Mouse (Mus musculus) ES-E14 (cell line): ENCODE measurements at regions not wholly inside any gene's neighbourhood (a gene's known extent, or its start where the extent isn't known, plus 50 kb on each side); places are given as distances from the start of the nearest gene placed in this dataset.
A peak's percentile ranks its signal among the peaks of the same experiment; 100 is the strongest.
"Not testable (repeated sequence)": the region's sequence is repeated elsewhere in the genome, so short reads cannot be mapped to it uniquely, and the experiment has no call there.

Experiments used
- DNase-seq: peaks from one replicate; pipeline ENCODE4 v3.0.0-alpha.2; 2013; ENCODE audit warnings: low read depth, low spot score
- H3K27ac ChIP-seq: 2 replicates; pipeline ENCODE4 v1.5.1; 2012; ENCODE audit warnings: low read depth, mild to moderate bottlenecking, low read length, moderate library complexity, mixed read lengths; ENCODE audit not compliant: poor library complexity, insufficient read depth, severe bottlenecking
- H3K36me3 ChIP-seq: 2 replicates; pipeline ENCODE4 v1.6.1; 2012; ENCODE audit warnings: mild to moderate bottlenecking, low read length, moderate library complexity, mixed read lengths; ENCODE audit not compliant: control insufficient read depth, poor library complexity, insufficient read depth, severe bottlenecking
- H3K4me1 ChIP-seq, 2 experiments: fragments of 150-350 bp in 1 of 2; sonication (generic) in 1 of 2; 2 replicates each; pipeline ENCODE4 v1.6.1; 2012; ENCODE audit warnings: low read length in 2 of 2, mild to moderate bottlenecking in 1 of 2, mixed read lengths in 1 of 2; ENCODE audit not compliant: control insufficient read depth in 2 of 2, insufficient read depth in 2 of 2, poor library complexity in 1 of 2
- H3K4me3 ChIP-seq, 2 experiments: fragments of 150-350 bp in 1 of 2; sonication (generic) in 1 of 2; 2 replicates each; pipeline ENCODE4 v1.5.1; 2012; ENCODE audit warnings: low read length in 2 of 2, low read depth in 1 of 2, mild to moderate bottlenecking in 1 of 2, mixed read lengths in 1 of 2; ENCODE audit not compliant: insufficient read depth in 1 of 2, poor library complexity in 1 of 2, severe bottlenecking in 1 of 2
- H3K9ac ChIP-seq: 2 replicates; pipeline ENCODE4 v1.6.1; 2012; ENCODE audit warnings: low read depth, mild to moderate bottlenecking, low read length, mixed read lengths; ENCODE audit not compliant: poor library complexity, insufficient read depth, severe bottlenecking
- H3K9me3 ChIP-seq: fragments of 150-350 bp; sonication (generic); 2 replicates; pipeline ENCODE4 v1.6.1; 2012; ENCODE audit warnings: low read depth, mild to moderate bottlenecking, low read length; ENCODE audit not compliant: control insufficient read depth, insufficient read depth
- CHD2 ChIP-seq: IDR thresholded peaks from 2 replicates; pipeline ENCODE4 v1.6.1; 2014; ENCODE audit warnings: mild to moderate bottlenecking, low read depth, low read length, inconsistent platforms
- HCFC1 ChIP-seq: IDR thresholded peaks from 2 replicates; pipeline ENCODE4 v1.6.1; 2012; ENCODE audit warnings: low read length, inconsistent platforms, borderline replicate concordance; ENCODE audit not compliant: insufficient read depth
- MAFK ChIP-seq: IDR thresholded peaks from 2 replicates; pipeline ENCODE4 v1.6.1; 2014; ENCODE audit warnings: mild to moderate bottlenecking, low read depth, low read length, inconsistent platforms; ENCODE audit not compliant: insufficient read depth
- ZC3H11A ChIP-seq: IDR thresholded peaks from 2 replicates; pipeline ENCODE4 v1.6.1; 2012; ENCODE audit warnings: low read depth, mild to moderate bottlenecking, inconsistent platforms, low read length, borderline replicate concordance
- ZNF384 ChIP-seq: IDR thresholded peaks from 2 replicates; pipeline ENCODE4 v1.6.1; 2012; ENCODE audit warnings: low read depth, low read length, inconsistent platforms
- in situ Hi-C, 2 experiments: fragments of 600-800 bp; cut with MboI; formaldehyde crosslinking; loops; one replicate each; pipeline ENCODE4 v1.15.1; 2025; ENCODE audit warnings: low sequenced_read_pairs in 2 of 2, inconsistent platforms in 1 of 2; ENCODE audit not compliant: unreplicated experiment in 2 of 2

DNA sequence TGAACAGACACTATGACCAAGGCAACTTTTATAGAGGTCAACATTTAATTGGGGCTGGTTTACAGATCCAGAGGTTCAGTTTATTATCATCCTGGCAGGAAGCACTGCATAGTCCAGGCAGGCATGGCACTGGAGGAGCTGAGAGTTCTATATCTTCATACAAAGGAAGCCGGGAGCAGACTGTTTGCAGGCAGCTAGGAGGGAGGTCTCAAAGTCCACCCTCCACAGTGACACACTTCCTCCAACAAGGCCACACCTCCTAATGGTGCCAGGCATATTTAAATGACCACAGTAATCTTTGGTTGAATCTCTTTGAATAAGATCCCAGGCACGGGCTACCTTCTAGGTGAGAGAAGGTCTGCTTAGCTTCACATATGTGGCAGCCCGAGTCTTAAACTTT lies 245.5 kb upstream of the Tmpo start:
- in situ Hi-C loops, result no loop called here
- H3K9ac ChIP-seq, result no peak overlapping the region
- peaks cover 10 to 18% of the 10 kb centered on the region in 2 experiments for H3K4me1 ChIP-seq
- DNase-seq, result no peak
- no peak overlapping the region for H3K4me3 ChIP-seq
- H3K36me3 ChIP-seq, result no peaks in the 10 kb centered on the region
- TF ChIP-seq CHD2, result no peak
- no peak for TF ChIP-seq HCFC1
- TF ChIP-seq ZNF384, result no peak
- TF ChIP-seq MAFK, result no peak
- TF ChIP-seq ZC3H11A, result no peak
- H3K9me3 ChIP-seq, result no peaks in the 10 kb centered on the region
- no peak overlapping the region for H3K27ac ChIP-seq

- peak; percentile 56 for DNase-seq
- Histone ChIP-seq H3K27ac (peak overlapping the region; percentile 64; the same call in 1 of the 2 replicates), H3K4me1 (peaks cover 10 to 18% of the 10 kb centered on the region in 2 experiments)
- H3K36me3 ChIP-seq, H3K9me3 ChIP-seq, H3K4me3 ChIP-seq, in situ Hi-C loops, H3K9ac ChIP-seq: not testable (repeated sequence)
- TF ChIP-seq CHD2, result peak; percentile 48; the same call in 1 of the 2 replicates
Measured at GRCm38 (mm10) chr10:91425625-91426385, 244.7 kb upstream of the Tmpo start.

DNA sequence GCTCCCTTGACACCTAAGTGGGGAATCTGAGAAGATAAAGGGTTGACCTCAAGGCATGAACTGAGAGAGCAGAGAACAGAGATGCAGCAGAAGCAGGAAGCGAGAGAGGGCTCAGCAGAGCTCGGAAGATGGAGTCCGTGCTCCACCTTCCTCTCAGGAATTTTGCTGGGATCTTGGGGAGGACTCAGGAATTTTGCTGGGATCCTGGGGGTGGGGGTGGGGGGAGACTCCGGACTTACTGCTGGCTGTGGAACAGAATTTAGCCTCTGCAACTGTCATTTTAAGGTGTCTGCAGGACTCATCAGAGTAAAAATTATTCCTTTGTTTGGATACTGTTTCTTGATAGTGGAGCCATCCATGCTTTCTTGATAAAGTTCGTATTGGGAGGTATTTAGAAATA lies 243.7 kb upstream of the Tmpo start:
- no peak overlapping the region for H3K4me3 ChIP-seq
- H3K36me3 ChIP-seq, result no peaks in the 10 kb centered on the region
- H3K4me1 ChIP-seq, result peaks cover 10 to 18% of the 10 kb centered on the region in 2 experiments
- no peak for DNase-seq
- no peaks in the 10 kb centered on the region for H3K9me3 ChIP-seq
- in situ Hi-C loops, result no loop called here
- TF ChIP-seq MAFK, result no peak
- TF ChIP-seq CHD2, result no peak
- TF ChIP-seq ZNF384, result no peak
- TF ChIP-seq HCFC1, result no peak
- no peak for TF ChIP-seq ZC3H11A
- H3K27ac ChIP-seq, result no peak overlapping the region
- no peak overlapping the region for H3K9ac ChIP-seq

- Histone ChIP-seq H3K4me1 (no peaks in the 10 kb centered on the region), H3K4me3 (no peak overlapping the region), H3K9me3 (no peaks in the 10 kb centered on the region), H3K27ac (no peak overlapping the region), H3K36me3 (no peaks in the 10 kb centered on the region), H3K9ac (no peak overlapping the region)
- no peak for DNase-seq
- no peak for TF ChIP-seq CHD2
- no peak for TF ChIP-seq HCFC1
- TF ChIP-seq ZC3H11A, result no peak
- no peak for TF ChIP-seq ZNF384
- no peak for TF ChIP-seq MAFK
- in situ Hi-C loops, result no loop called here
Measured at GRCm38 (mm10) chr10:91387255-91387654, 206.1 kb upstream of the Tmpo start.

DNA sequence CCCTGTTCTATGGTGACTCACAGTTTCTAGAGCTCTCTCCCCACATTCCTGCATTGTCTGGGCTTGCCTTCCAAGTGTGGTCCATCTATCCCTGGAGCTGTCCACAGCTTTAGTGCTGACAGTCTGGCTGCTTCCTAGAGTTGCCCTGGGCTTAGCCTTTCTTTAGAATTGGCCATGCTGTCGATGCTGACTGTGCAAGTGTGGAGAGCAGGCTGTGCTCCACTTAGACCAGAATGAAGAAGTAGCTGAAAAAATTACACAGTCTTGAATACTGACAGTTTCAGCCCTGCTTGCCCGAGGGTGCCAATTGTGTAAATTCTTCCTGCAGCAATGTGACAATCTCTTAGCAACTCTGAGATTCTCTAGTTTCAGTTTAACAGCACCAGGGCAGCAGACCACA lies 203.3 kb upstream of the Tmpo start:
- Histone ChIP-seq H3K4me3 (no peak overlapping the region), H3K9me3 (no peaks in the 10 kb centered on the region), H3K4me1 (no peaks in the 10 kb centered on the region), H3K36me3 (no peaks in the 10 kb centered on the region), H3K9ac (no peak overlapping the region), H3K27ac (no peak overlapping the region)
- TF ChIP-seq ZNF384 (no peak), MAFK (no peak)
- in situ Hi-C loops, result no loop called here
- DNase-seq, result peak; percentile 37
